Mouse (Mus musculus) forebrain, postnatal 0 days (tissue): ENCODE results near the gene Maml3. TPM values are rescaled to one million over a fixed set of nuclear protein-coding genes. Genes with fewer than 3 reads are reported as not detected.

Experiments used
- ATAC-seq: fragments of 200-750 bp; cut with Nextera tagmentation; 2 replicates; pipeline ENCODE4 v1.8.0; 2017; ENCODE audit warnings: mild to moderate bottlenecking, moderate library complexity
- DNase-seq: peaks from one replicate; pipeline ENCODE4 v3.0.0-alpha.2; 2015
- H3K27ac ChIP-seq: fragments of 300-500 bp; sonication (generic); 2 replicates; pipeline ENCODE4 v1.5.1; 2014; ENCODE audit warnings: low read depth, mild to moderate bottlenecking, antibody characterized with exemption, low read length, moderate library complexity, mixed read lengths
- H3K27me3 ChIP-seq: fragments of 300-500 bp; sonication (generic); 2 replicates; pipeline ENCODE4 v1.6.1; 2014; ENCODE audit warnings: mild to moderate bottlenecking, low read length, mixed read lengths; ENCODE audit not compliant: insufficient read depth
- H3K36me3 ChIP-seq: fragments of 300-500 bp; sonication (generic); 2 replicates; pipeline ENCODE4 v1.6.1; 2014; ENCODE audit warnings: mild to moderate bottlenecking, moderate library complexity; ENCODE audit not compliant: insufficient read depth
- H3K4me1 ChIP-seq: fragments of 300-500 bp; sonication (generic); 2 replicates; pipeline ENCODE4 v1.6.1; 2014; ENCODE audit warnings: antibody characterized with exemption; ENCODE audit not compliant: insufficient read depth
- H3K4me2 ChIP-seq: fragments of 300-500 bp; sonication (generic); 2 replicates; pipeline ENCODE4 v1.6.1; 2014; ENCODE audit warnings: low read depth, mild to moderate bottlenecking, moderate library complexity
- H3K4me3 ChIP-seq: fragments of 300-500 bp; sonication (generic); 2 replicates; pipeline ENCODE4 v1.5.1; 2014; ENCODE audit warnings: low read depth, low read length, mixed read lengths
- H3K9ac ChIP-seq: fragments of 300-500 bp; sonication (generic); 2 replicates; pipeline ENCODE4 v1.6.1; 2014; ENCODE audit warnings: mild to moderate bottlenecking
- H3K9me3 ChIP-seq: fragments of 300-500 bp; sonication (generic); 2 replicates; pipeline ENCODE4 v1.6.1; 2016; ENCODE audit warnings: low read length
- CTCF ChIP-seq: sonication (generic); IDR thresholded peaks from 2 replicates; pipeline ENCODE4 v1.5.1; 2016; ENCODE audit warnings: antibody characterized with exemption, control low read depth, low read depth
- WGBS: fragments of 180-500 bp; shearing (Covaris S2); extraction: QIAGEN DNeasy Blood & Tissue Kit; methylation state at CpG from one replicate; pipeline ENCODE4 v1.1.7; 2014; 5-methylcytosine and 5-hydroxymethylcytosine counted together
- polyA plus RNA-seq: library from polyadenylated mRNA; unstranded; fragments of >200 nt; fragmentation: Nextera tagmentation; extraction: Ambion mirVana; gene quantifications from 2 replicates; pipeline ENCODE4 v1.2.1, GENCODE M21; 2015
- total RNA-seq: library from RNA; depleted of rRNA; stranded (reverse); fragments of >200 nt; gene quantifications from 2 replicates; pipeline ENCODE4 v1.2.3, GENCODE M21; 2014

Maml3 gene
- total and polyA plus RNA-seq, 2 experiments from 2014 or later: 3.1 to 14.9 TPM

DNA sequence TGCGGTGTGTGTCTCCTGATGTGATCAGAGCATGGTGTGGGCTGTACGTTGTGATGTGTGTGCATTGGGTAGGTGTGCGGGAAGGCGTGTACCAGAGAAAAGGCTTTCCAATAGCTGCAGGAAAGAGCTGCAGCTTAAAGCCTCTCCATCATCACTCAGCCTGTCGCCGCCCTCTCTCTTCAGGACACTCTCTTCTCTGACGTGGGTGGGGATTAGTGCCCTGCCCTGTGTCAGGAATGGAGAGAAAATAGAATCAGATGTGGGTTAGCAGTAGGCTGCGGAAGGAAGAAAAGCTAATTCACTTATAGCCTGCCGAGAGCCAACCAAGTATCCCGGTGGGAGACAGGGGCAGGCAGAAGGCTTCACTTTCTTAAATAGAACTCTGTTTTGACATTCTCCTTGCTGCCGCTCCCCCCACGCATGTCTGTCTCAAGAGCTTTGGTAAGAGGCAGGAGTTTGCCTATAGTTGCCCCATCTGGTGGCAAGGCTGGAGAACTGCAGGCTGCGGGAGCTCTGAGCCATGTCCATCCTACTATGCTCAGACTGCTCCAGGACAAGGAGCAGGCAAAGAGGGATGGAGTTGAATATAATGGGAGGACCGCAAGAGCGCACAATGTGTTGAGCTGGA lies 456.7 kb downstream of the Maml3 start:
- no peaks in the 10 kb centered on the region for H3K9me3 ChIP-seq
- peak overlapping the region; percentile 30; the same call in 1 of the 2 replicates for H3K4me2 ChIP-seq
- H3K27ac ChIP-seq: peak overlapping the region; percentile 23; the same call in 1 of the 2 replicates
- H3K27me3 ChIP-seq: no peaks in the 10 kb centered on the region
- no peak overlapping the region for H3K4me3 ChIP-seq
- peak; percentile 75 for ATAC-seq
- WGBS: 36% methylated on average over 15 of the region's 15 CpGs
- H3K9ac ChIP-seq: no peak overlapping the region
- peak; percentile 98 for TF ChIP-seq CTCF
- H3K4me1 ChIP-seq: 0 out of 2 replicates have a peak, but pooled peaks cover 5% of the 10 kb centered on the region
- no peaks in the 10 kb centered on the region for H3K36me3 ChIP-seq
- peak; percentile 90 for DNase-seq

DNA sequence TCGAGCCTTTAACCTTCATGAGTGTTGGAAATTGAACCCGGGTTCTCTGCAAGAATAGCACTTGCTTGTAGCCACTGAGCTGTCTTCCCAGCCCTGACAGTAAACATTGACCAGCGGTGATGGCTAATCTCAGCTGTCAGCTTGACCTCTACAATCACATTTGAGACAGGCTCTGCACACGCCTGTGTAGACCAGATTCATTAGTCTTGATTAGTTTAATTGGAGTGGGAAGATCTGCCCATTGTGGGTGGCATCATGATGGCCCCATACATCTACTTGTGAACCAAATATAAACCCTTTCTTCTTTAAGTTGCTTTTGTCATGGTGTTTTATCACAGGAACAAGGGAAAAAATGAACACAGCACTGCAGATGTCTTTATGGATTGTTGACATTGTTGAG lies 457.5 kb downstream of the Maml3 start:
- no peak overlapping the region for H3K9ac ChIP-seq
- 0 out of 2 replicates have a peak, but pooled peaks cover 5% of the 10 kb centered on the region for H3K4me1 ChIP-seq
- no peaks in the 10 kb centered on the region for H3K36me3 ChIP-seq
- 85% methylated on average over 4 of the region's 4 CpGs for WGBS
- no peak for DNase-seq
- no peak for TF ChIP-seq CTCF
- no peak overlapping the region for H3K27ac ChIP-seq
- no peaks in the 10 kb centered on the region for H3K9me3 ChIP-seq
- H3K27me3 ChIP-seq: no peaks in the 10 kb centered on the region
- no peak for ATAC-seq
- H3K4me3 ChIP-seq: no peak overlapping the region
- no peak overlapping the region for H3K4me2 ChIP-seq

DNA sequence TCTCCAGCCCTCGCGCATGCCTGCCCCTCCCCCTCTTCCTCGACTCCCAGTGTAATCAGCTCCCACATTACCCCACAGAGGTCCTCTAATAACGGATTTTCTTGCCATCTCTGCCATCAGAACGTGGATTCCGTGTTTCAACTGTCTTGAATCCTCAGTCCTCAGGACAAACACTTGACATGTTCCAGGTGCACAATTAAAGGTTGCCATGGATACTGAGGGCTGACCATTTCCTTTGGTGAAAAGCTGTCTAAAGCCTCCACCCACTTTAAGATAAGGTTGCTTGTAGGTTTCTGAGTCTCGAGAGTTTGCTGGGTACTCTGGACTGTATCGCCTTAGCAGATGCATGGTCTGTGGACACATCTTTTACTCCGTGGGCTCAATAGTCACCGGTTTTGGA lies 458.6 kb downstream of the Maml3 start:
- no peak for DNase-seq
- H3K9me3 ChIP-seq: no peaks in the 10 kb centered on the region
- WGBS: 80% methylated on average over 10 of the region's 10 CpGs
- no peak overlapping the region for H3K4me3 ChIP-seq
- no peak overlapping the region for H3K27ac ChIP-seq
- H3K36me3 ChIP-seq: no peaks in the 10 kb centered on the region
- H3K9ac ChIP-seq: no peak overlapping the region
- H3K4me1 ChIP-seq: 0 out of 2 replicates have a peak, but pooled peaks cover 5% of the 10 kb centered on the region
- no peak for ATAC-seq
- no peaks in the 10 kb centered on the region for H3K27me3 ChIP-seq
- no peak overlapping the region for H3K4me2 ChIP-seq
- no peak for TF ChIP-seq CTCF

DNA sequence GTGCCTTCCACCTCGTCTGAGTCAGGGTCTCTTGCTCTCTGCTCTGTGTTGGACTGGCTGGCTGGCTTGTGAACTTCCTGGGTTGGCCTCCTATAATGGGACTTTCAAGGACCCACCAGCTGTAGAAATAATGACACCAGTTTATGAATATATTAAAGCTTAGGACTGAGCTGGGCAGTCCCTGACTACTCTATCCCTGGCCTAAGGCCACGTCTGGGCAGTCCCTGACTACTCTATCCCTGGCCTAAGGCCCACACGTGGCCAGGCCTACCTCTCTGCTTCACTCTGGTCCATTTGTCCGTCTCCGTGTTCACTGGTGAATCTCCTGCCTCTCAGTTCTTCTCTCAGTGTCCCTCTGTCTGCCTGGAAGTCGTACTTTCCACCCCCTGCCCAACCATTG lies 459.4 kb downstream of the Maml3 start:
- WGBS: 86% methylated on average over 6 of the region's 6 CpGs
- no peak for TF ChIP-seq CTCF
- Histone ChIP-seq H3K27me3 (no peaks in the 10 kb centered on the region), H3K9me3 (no peaks in the 10 kb centered on the region), H3K4me1 (0 out of 2 replicates have a peak, but pooled peaks cover 5% of the 10 kb centered on the region), H3K36me3 (no peaks in the 10 kb centered on the region), H3K27ac (no peak overlapping the region), H3K9ac (no peak overlapping the region), H3K4me2 (no peak overlapping the region), H3K4me3 (no peak overlapping the region)
- ATAC-seq (no peak), DNase-seq (no peak)

DNA sequence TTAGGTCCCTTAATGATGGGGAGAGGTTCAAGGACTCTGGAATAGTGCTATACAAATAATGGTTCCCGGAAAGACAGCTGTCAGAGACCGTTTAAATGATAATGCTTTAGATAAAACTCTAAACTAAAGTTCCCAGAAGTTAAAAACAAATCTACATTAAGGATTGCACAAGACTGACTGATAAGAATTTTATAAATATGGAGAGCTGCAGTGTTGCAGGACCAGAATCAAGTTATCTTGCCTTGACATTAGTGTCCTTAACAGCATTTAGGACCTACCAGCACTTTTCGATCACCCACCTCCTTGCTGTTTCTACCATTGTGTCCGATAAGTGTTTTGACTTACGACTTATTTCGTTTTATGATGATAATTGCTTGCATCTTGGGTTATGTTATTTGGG lies 466.6 kb downstream of the Maml3 start:
- Histone ChIP-seq H3K9ac (no peak overlapping the region), H3K36me3 (no peaks in the 10 kb centered on the region), H3K27ac (no peak overlapping the region), H3K9me3 (no peaks in the 10 kb centered on the region), H3K4me2 (no peak overlapping the region), H3K4me1 (peaks cover 3% of the 10 kb centered on the region; the same call in 1 of the 2 replicates), H3K27me3 (no peaks in the 10 kb centered on the region), H3K4me3 (no peak overlapping the region)
- TF ChIP-seq CTCF: no peak
- ATAC-seq (no peak), DNase-seq (no peak)
- 94% methylated on average over 6 of the region's 6 CpGs for WGBS

DNA sequence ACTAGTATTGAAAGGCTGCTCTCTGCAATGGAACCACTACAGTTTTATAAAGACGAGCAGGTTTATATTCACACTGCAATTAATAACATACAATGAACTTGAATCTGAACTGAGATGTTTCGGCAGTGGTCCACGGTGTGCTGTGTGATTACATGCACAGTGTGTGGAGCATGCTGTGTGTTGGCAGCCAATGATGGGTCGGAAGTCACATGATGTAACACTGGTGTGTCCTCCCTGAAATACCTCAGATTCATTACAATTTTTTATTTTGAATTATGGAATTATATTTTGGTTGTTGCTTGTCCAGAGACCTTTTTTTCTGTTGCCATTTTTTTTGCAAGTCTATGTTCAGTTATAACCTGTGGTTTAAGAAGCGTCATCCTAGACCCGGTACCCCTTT lies 467.6 kb downstream of the Maml3 start:
- ATAC-seq: no peak
- no peak overlapping the region for H3K27ac ChIP-seq
- H3K4me2 ChIP-seq: no peak overlapping the region
- H3K9ac ChIP-seq: no peak overlapping the region
- H3K9me3 ChIP-seq: no peaks in the 10 kb centered on the region
- no peak for TF ChIP-seq CTCF
- no peaks in the 10 kb centered on the region for H3K36me3 ChIP-seq
- no peak for DNase-seq
- H3K27me3 ChIP-seq: no peaks in the 10 kb centered on the region
- no peak overlapping the region for H3K4me3 ChIP-seq
- 81% methylated on average over 6 of the region's 6 CpGs for WGBS
- H3K4me1 ChIP-seq: peaks cover 3% of the 10 kb centered on the region; the same call in 1 of the 2 replicates

DNA sequence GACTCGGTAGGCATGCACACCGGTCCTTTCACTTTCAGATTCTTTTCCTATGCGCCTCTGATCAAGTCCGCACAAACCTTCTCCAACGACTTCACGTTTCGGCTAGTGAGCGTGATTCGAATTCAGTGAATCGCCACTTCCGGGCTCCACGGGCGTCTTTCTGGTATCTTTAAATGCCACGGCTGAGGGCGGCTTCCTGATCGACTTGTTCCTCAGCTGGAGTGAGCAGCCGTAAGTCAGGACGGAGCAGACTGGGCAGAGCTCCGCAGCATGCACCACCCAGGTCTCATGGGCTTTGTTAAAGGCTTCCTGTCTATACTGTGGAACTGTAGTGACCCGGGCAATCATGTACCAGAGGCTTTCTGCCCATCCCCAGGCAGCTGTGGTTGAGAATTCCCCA lies 468.2 kb downstream of the Maml3 start:
- Histone ChIP-seq H3K4me1 (peaks cover 3% of the 10 kb centered on the region; the same call in 1 of the 2 replicates), H3K4me3 (no peak overlapping the region), H3K27ac (no peak overlapping the region), H3K4me2 (no peak overlapping the region), H3K36me3 (no peaks in the 10 kb centered on the region), H3K9me3 (no peaks in the 10 kb centered on the region), H3K27me3 (no peaks in the 10 kb centered on the region), H3K9ac (no peak overlapping the region)
- ATAC-seq (no peak), DNase-seq (no peak)
- 93% methylated on average over 20 of the region's 20 CpGs for WGBS
- TF ChIP-seq CTCF: no peak
